Mouse (Mus musculus) liver, embryonic 16.5 days (tissue): ENCODE results near the gene Dhfr. TPM values are rescaled to one million over a fixed set of nuclear protein-coding genes. Genes with fewer than 3 reads are reported as not detected.

Experiments
- ATAC-seq: fragments of 200-750 bp; cut with Nextera tagmentation; 2 replicates; pipeline ENCODE4 v1.8.0; 2017; ENCODE audit warnings: low read depth, mild to moderate bottlenecking, moderate number of reproducible peaks, moderate library complexity
- H3K27ac ChIP-seq: fragments of 300-500 bp; sonication (generic); 2 replicates; pipeline ENCODE4 v1.5.1; 2014; ENCODE audit warnings: mild to moderate bottlenecking, low read length
- H3K27me3 ChIP-seq: fragments of 300-500 bp; sonication (generic); 2 replicates; pipeline ENCODE4 v1.6.1; 2014; ENCODE audit warnings: low read depth, low read length, mixed read lengths; ENCODE audit not compliant: control insufficient read depth, insufficient read depth
- H3K36me3 ChIP-seq: fragments of 300-500 bp; sonication (generic); 2 replicates; pipeline ENCODE4 v1.6.1; 2014; ENCODE audit warnings: mild to moderate bottlenecking; ENCODE audit not compliant: control insufficient read depth, insufficient read depth
- H3K4me1 ChIP-seq: fragments of 300-500 bp; sonication (generic); 2 replicates; pipeline ENCODE4 v1.6.1; 2014; ENCODE audit warnings: low read depth, low read length, mixed read lengths; ENCODE audit not compliant: control insufficient read depth
- H3K4me2 ChIP-seq: fragments of 300-500 bp; sonication (generic); 2 replicates; pipeline ENCODE4 v1.6.1; 2014; ENCODE audit warnings: low read depth, low read length, mixed read lengths
- H3K4me3 ChIP-seq: fragments of 300-500 bp; sonication (generic); 2 replicates; pipeline ENCODE4 v1.5.1; 2014; ENCODE audit warnings: low read depth, mild to moderate bottlenecking, low read length
- H3K9ac ChIP-seq: fragments of 300-500 bp; sonication (generic); 2 replicates; pipeline ENCODE4 v1.6.1; 2014; ENCODE audit warnings: low read depth, low read length
- H3K9me3 ChIP-seq: fragments of 300-500 bp; sonication (generic); replicated peaks from 2 replicates; pipeline ENCODE4 v1.6.1; 2016; ENCODE audit warnings: low read length; ENCODE audit not compliant: control insufficient read depth
- WGBS: fragments of 180-500 bp; shearing (Covaris S2); extraction: QIAGEN DNeasy Blood & Tissue Kit; methylation state at CpG from one replicate; pipeline ENCODE4 v1.1.7; 2014; ENCODE audit not compliant: insufficient replicate concordance; 5-methylcytosine and 5-hydroxymethylcytosine counted together
- polyA plus RNA-seq: library from polyadenylated mRNA; unstranded; fragments of >200 nt; fragmentation: Nextera tagmentation; extraction: Ambion mirVana; gene quantifications from 2 replicates; pipeline ENCODE4 v1.2.1, GENCODE M21; 2015

Gene Dhfr
- polyA plus RNA-seq, 1 experiment from 2014 or later = 14.0 TPM

DNA sequence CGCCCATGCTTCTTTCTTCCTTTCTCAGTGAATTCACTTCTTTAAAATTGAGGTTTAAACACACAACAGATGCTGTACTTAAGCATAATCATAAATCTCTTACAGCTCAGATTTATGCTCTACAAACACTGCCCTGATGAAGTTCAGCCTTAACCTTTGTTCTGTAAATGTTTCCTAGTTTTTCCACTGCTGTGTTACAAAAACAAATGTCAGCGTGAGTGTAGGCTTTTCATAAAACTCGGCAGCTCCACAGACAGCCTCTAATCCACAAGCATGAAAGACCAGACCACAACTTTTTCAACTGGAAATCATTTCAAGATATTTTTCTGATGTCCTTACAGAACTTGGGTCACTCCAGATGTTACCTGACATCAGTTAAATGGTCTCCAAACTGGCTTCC lies 49.0 kb downstream of the Dhfr start:
- Histone ChIP-seq H3K9me3 (no peaks in the 10 kb centered on the region), H3K27me3 (no peaks in the 10 kb centered on the region), H3K9ac (no peak overlapping the region), H3K4me2 (no peak overlapping the region), H3K4me1 (no peaks in the 10 kb centered on the region), H3K36me3 (no peaks in the 10 kb centered on the region), H3K4me3 (no peak overlapping the region), H3K27ac (no peak overlapping the region)
- no peak for ATAC-seq
- 56% methylated on average over 3 of the region's 3 CpGs for WGBS

DNA sequence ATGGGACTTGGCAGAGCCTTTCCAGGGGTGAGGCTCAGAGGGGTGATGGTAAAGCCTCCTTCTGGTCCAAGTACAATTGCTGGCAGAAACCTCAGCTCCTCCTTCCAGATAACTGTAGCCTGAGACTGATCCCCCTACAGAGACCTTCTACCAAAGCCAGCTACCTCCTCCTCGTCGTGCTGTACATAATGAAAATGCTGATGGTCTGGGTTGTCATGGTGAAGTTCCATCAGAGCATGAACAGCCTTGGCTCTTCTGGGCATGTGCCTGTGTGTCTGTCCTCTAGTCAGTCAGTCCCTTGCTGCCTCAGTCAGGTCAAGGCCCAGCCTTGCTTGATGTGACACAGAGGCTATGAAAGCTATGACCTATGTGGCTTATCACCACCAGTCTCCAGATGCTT lies 56.0 kb downstream of the Dhfr start:
- 61% methylated on average over 2 of the region's 2 CpGs for WGBS
- no peak overlapping the region for H3K4me2 ChIP-seq
- no peak for ATAC-seq

DNA sequence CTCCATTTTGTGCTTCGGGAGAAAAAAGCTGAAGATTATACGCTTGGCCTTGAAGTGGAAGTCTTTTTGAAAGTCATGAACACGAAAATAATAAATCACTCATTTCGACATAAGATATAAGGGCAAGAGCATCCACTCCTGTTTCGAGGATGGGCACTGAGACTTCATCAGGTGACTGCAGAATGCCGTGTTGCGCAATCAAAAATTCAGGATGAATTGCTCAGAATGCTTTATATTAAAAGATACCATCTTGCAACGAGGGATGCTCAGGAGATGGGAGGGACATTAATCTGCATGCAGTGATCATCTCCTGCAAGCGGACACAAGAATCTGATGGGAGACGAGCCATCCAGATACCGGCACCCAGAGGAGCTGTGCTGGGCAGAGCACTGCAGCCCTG lies 65.1 kb downstream of the Dhfr start:
- 68% methylated on average over 11 of the region's 11 CpGs for WGBS
- no peaks in the 10 kb centered on the region for H3K4me1 ChIP-seq

More for the DNA sequence above, 56.0 kb downstream of the Dhfr start:
- Histone ChIP-seq H3K27ac (no peak overlapping the region), H3K27me3 (no peaks in the 10 kb centered on the region), H3K4me3 (no peak overlapping the region), H3K36me3 (no peaks in the 10 kb centered on the region), H3K9ac (no peak overlapping the region), H3K9me3 (no peaks in the 10 kb centered on the region), H3K4me1 (no peaks in the 10 kb centered on the region)

DNA sequence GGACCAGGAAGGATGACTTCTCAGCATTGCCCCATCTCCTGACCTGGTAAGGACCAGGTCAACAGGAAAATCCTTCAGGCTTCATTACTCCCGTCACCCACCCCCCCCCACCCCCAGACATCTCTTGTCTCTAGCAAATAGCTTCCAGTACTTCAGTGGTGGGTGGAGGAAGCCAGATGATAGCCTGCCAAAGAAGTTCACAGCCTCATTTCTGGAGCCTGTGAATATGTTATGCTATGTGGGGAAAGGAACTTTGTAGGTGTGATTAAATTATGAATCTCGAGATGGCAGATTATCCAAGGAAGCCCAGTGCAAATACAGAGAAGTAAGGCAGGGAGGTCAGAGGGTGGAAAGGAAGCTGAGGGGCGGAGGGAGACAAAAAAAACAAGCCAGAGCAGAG lies 69.2 kb downstream of the Dhfr start:
- Histone ChIP-seq H3K4me2 (no peak overlapping the region), H3K9ac (no peak overlapping the region), H3K4me3 (no peak overlapping the region), H3K36me3 (no peaks in the 10 kb centered on the region), H3K4me1 (no peaks in the 10 kb centered on the region; the same call in 1 of the 2 replicates), H3K27ac (no peak overlapping the region), H3K9me3 (no peaks in the 10 kb centered on the region), H3K27me3 (peaks cover 52% of the 10 kb centered on the region)
- ATAC-seq = no peak
- WGBS = 37% methylated on average over 3 of the region's 3 CpGs

More for the DNA sequence above, 65.1 kb downstream of the Dhfr start:
- no peak overlapping the region for H3K4me3 ChIP-seq
- H3K9ac ChIP-seq = no peak overlapping the region
- no peak overlapping the region for H3K27ac ChIP-seq
- peaks cover 11% of the 10 kb centered on the region for H3K27me3 ChIP-seq
- ATAC-seq = no peak
- no peak overlapping the region for H3K4me2 ChIP-seq
- no peaks in the 10 kb centered on the region for H3K36me3 ChIP-seq
- H3K9me3 ChIP-seq = no peaks in the 10 kb centered on the region

DNA sequence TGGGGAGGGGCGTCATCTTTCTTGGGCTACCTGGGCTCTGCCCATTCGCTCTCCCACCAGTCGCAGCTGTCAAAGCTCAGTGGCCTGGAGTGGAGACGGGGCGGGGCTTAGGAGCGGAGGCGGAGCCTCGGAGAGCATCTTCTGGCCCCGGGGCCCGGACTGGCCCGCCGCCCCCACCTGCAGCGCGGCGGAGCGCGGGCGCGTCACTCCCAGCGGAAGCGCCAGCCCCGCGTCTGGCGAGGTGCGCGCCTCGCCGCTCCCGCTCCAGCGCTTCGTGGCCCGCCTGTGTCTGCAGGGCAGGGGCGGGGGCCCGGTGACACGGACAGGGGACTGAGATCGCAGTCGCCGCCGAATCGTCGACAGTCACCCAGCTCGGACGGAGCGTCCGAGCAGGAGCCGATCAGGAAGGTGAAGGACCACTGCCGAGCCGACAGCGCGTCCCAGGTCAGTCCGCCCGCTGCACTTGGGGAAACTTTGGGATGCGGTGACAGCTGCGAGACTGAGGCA lies 71.3 kb downstream of the Dhfr start, which contains the start of gene Ankrd34b:
Ankrd34b (plus strand) TSS at position 139 of the 507 bp plus-strand sequence.
- Histone ChIP-seq H3K27me3 (peaks cover 58% of the 10 kb centered on the region), H3K9ac (no peak within 1 kb of the TSS)
- ATAC-seq = no peak

DNA sequence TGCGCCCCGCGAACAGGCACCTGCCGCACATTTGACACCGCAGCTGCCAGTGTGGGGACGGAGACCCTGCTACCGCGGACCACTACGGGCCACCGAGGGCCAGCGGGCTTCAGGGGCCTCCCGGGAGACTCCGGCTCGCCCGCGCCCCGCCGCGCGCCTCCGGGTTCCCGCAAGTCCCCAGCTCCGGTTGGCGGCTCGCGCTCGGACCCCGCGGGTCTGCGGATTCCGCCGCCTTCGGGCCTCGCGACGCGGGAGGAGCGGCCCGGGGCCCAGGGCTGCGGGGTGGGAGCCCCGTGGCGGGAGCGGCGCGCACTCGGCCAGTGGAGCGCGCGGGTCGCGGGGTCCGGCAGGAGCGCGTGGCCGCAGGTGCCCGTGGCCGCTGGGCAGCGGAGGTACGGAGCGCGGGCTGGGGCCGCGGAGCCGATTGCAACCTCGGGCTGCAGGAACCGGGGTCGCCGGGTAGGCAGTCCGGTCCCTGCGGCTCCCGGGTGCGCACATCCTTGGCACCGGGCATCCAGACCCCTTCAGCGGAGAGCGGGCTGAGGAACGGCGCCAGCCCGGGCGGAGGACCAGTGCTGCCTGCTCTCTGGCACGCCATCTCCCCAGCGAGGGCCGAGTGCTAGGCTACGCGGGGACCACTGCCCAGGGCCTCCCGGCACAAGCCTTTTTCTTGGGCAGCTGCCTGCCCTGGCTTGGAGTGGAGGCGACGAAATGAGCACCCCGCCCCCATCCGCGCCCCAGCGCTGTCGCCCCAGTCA lies 71.9 kb downstream of the Dhfr start:
- Histone ChIP-seq H3K27ac (no peak overlapping the region), H3K4me3 (peak overlapping the region; percentile 42), H3K9me3 (no peaks in the 10 kb centered on the region), H3K4me1 (no peaks in the 10 kb centered on the region; the same call in 1 of the 2 replicates), H3K27me3 (peaks cover 58% of the 10 kb centered on the region), H3K36me3 (no peaks in the 10 kb centered on the region), H3K9ac (no peak overlapping the region), H3K4me2 (peak overlapping the region; percentile 53)
- no peak for ATAC-seq
- WGBS = under 1% methylated on average over 91 of the region's 92 CpGs

More for the DNA sequence above, 71.3 kb downstream of the Dhfr start, which contains the start of gene Ankrd34b:
- under 1% methylated on average over 54 of the region's 54 CpGs for WGBS
- no peaks in the 10 kb centered on the region for H3K36me3 ChIP-seq
- no peaks in the 10 kb centered on the region; the same call in 1 of the 2 replicates for H3K4me1 ChIP-seq
- no peaks in the 10 kb centered on the region for H3K9me3 ChIP-seq
- peak within 1 kb of the TSS; percentile 53 for H3K4me2 ChIP-seq
- H3K27ac ChIP-seq = no peak within 1 kb of the TSS
- peak within 1 kb of the TSS; percentile 42 for H3K4me3 ChIP-seq

DNA sequence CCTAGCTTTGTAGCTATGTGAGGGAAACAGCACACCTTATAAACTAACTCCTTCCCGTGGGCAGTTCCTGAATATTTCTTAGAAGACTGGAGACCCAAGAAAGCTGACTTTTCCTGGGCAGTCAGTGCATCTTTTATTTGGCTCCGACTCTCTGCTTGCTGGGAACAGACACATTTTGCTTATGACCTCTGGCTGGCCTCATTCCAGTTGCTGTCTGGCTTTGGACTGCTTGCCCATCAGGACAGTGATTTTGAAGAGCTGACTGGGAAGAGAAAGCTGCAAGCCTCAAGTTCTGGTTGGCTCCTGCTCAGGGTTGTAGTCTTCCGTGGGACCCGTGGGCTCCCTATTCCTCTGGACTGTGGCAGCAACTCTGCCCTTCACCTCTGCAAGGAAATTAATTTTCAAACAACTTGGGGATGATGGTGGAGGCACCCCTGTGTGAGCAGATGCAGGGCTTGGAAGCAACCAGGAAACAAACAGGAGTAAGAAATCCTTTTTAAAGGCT lies 72.9 kb downstream of the Dhfr start:
- WGBS = 28% methylated on average over 4 of the region's 4 CpGs
- no peaks in the 10 kb centered on the region; the same call in 1 of the 2 replicates for H3K4me1 ChIP-seq
- no peak overlapping the region for H3K27ac ChIP-seq
- no peak for ATAC-seq
- H3K4me2 ChIP-seq = no peak overlapping the region
- no peak overlapping the region for H3K4me3 ChIP-seq
- H3K27me3 ChIP-seq = peaks cover 58% of the 10 kb centered on the region
- no peak overlapping the region for H3K9ac ChIP-seq
- H3K36me3 ChIP-seq = no peaks in the 10 kb centered on the region
- no peaks in the 10 kb centered on the region for H3K9me3 ChIP-seq
